Mouse (Mus musculus): ENCODE measurements around the gene Shb.

GRCm38 (mm10) chr4:45449012-45449411 lies 83.3 kb downstream of the Shb start:
- TF ChIP-seq CTCF (IDR thresholded peaks at IDR 0.05; ENCODE audit: low read depth) (no peak), EP300 (IDR thresholded peaks at IDR 0.05; ENCODE audit: low read depth) (no peak)

Data from liver, postnatal 0 days (tissue).